Mouse (Mus musculus): ENCODE results near the gene Cul9.

DNA sequence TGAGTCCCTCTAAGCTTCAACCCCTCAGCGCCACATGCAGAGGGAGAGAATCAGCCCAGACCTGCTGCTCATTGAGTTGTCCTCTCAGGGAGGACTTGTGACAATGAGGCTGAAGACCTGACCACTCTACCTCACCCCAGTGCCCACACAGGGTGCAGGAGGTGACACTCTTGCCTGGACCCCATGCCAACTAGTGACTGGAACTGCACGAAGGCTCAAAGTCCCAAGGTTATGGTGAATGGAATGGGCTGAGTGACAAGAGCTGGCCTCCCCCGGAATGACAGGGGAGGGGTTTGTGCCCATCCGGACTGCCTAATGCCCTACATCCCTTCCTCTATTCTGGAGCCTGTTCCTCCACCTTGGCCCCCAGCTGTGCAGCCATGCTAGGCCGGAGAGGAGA, 93.5 kb downstream of the Cul9 start:
- TF ChIP-seq CTCF (IDR thresholded peaks at IDR 0.05; ENCODE audit: control insufficient read depth, insufficient read depth, insufficient replicate concordance, low read depth, low read length) (no peak), POLR2A (IDR thresholded peaks at IDR 0.05; ENCODE audit: control insufficient read depth, low read depth, low read length) (no peak)

Data from testis, adult 2 months (tissue).